Mouse (Mus musculus): ENCODE results near the gene Samd13. TPM values are rescaled to one million over a fixed set of nuclear protein-coding genes. Genes with fewer than 3 reads are reported as not detected.

Gene Samd13
- total RNA-seq (2021): 0.82 and 0.83 TPM in 2 replicates
- long read RNA-seq, experiment 1: 0 reads
- long read RNA-seq, experiment 2, partial matches to known transcripts: 0 of 2 reads
- long read RNA-seq, experiment 2, other reads (novel, unspliced or antisense): 2 of 2 reads

- DNase-seq: peak; percentile 71
Observed at GRCm38 (mm10) chr3:146684811-146685675, at the start of gene Samd13. Gene Samd13 (minus strand): TSS chr3:146685592.

- no peak for DNase-seq
Observed at GRCm38 (mm10) chr3:146731499-146731898, 46.1 kb upstream of the Samd13 start.

DNA sequence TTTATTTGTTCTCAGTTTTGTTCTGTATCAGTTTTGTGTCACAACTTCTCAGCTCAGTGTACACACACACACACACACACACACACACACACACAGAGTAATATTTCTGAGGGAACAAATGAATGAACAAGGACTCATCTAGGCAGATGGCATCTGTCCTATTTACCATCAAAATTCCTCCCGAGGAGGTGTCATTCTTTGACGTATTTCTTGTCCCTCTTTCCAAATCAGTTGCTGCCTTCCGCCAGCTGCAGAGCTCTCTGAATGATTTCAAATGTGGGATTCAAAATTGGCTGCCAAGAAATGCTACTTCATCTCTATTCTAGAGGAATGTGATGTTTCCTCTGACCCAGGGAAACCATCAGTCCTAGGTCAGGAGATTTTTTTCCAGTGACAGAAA is 37.6 kb upstream of the Samd13 start:
- no peak for DNase-seq

DNA sequence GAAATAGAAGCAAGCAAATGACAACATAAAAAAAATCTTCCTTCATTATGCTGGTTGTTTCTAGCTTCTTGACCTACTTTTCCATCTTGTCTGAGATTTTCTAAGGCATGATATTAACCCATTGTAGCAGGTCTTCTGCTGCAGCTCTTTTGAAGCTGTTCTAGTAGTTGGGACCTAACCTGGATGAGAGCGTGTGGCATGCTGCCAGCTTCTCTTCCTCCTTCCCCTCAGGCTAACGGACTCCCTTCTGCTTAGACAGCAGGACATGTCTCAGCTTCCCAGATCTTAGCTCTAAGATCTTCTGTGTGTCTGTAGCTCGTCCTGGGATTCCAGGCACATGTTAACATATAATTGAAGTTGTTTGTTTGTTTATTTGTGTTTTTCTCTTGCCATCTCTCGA is 34.3 kb upstream of the Samd13 start:
- DNase-seq: no peak

DNA sequence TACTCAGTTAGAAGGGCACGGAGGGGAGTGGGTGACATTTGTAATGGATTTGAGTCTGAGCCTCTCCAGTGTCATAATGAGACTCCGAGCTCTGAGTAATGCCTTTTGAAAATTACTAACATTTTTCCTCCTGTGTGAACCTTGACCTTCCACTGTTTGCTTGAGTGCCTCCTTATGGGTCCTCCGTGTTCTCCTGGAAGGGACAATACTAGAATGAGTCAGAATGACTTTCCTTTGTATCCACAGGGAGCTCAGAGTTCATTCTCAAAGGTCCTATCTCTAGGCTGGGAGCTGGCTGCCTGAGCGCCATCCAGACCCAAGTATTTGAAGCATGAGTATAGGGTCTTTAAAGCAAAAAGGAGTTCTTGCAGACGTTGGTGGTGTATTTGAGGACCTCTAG is 32.9 kb upstream of the Samd13 start:
- DNase-seq: no peak

DNA sequence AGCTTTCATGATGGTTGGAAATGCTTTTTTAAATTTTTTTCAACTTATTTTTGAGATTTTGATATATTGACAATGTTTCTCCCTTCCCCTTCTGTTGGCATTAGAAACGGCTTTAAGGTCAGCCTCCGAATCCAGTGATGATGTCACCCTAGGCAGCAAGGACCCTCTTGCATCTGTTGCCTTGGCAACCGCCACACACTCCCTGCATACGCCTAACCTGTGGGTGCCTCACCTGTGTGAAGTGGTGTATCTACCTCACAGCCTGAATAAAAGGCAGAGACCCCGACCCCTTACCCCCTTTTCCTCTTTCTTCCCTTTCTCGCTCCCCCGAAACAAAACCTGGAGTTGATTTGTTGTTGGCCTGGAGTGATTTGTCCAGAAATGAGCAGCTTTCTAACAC is 26.9 kb upstream of the Samd13 start:
- no peak for DNase-seq

- peak; percentile 13 for DNase-seq
Observed at GRCm38 (mm10) chr3:146711559-146711958, 26.2 kb upstream of the Samd13 start.

GRCm38 (mm10) chr3:146711084-146711483 is 25.7 kb upstream of the Samd13 start:
- DNase-seq: no peak

GRCm38 (mm10) chr3:146709086-146709485 is 23.7 kb upstream of the Samd13 start:
- DNase-seq: no peak

GRCm38 (mm10) chr3:146708381-146708780 is 23.0 kb upstream of the Samd13 start:
- DNase-seq: no peak

DNA sequence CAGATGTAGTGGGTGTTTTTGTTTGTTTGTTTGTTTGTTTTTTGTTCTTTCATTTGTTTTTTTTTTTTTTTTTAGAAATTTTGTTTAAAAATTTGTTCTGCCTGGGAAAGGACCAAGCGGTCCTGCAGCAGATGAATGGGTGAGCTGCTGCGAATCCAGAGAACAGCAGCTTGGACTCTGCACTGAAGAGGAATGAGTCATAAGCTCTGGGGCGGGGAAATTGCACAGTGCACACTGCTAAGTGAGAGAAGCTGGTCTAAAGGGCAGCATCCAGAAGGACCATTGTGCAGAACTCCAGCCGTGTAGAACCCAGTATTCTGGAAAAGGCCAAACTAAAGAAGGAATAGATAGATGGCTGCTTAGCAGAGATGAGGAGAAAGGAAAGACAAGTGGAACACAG is 18.7 kb upstream of the Samd13 start:
- no peak for DNase-seq

DNA sequence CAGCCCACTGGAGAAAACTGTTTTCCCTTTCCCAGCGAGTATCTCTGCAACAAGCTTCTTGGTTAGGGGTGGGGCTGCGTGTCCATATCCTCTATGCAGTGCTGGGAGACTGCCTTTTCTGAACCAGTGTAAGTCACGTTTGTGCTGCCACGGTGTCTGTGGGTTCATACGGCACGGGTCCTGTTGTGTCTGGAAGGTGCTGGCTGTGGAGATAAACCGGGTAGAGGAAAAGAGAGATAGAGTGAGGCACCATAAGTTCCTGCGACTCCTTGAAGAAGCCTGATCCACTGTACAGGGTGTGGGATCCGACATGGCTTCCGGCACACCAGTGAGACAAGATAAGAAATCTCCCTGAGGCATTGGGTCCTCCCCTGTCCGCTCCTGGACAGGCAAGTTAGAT is 14.7 kb upstream of the Samd13 start:
- no peak for DNase-seq

GRCm38 (mm10) chr3:146698982-146699381 is 13.6 kb upstream of the Samd13 start:
- DNase-seq: peak; percentile 57

GRCm38 (mm10) chr3:146692547-146692946 is 7.2 kb upstream of the Samd13 start:
- DNase-seq: no peak

DNA sequence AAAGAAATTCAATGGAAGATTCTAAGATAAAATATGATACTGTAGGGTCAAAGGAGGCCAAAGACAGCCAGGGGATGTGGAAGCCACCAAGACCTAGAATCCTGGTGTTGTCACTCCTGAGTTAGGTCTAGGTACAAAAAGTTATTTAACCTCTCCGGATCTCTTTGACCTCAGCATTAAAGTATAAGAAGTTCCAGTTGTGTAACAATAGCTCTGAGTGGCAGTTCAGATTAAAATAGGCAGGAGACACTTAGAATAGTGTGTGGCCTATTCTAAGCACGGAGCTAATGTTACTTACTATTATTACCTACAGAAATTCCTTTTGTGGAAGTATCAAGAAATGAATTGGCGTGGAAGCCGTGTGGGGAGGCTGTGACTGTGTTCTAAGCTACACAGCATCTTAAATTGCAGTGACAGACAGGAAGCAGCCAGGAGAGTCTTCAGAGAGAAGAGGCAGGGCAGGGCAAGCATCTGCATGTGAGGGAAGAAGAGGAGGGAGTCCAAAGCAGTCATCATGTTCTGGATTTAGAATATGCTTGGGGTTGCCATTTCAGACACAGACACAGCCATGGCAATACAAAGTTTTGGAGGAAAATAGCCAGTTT is 1.8 kb upstream of the Samd13 start:
- DNase-seq: no peak

- DNase-seq: no peak
Observed at GRCm38 (mm10) chr3:146686428-146686827, 1.0 kb upstream of the Samd13 start.

DNA sequence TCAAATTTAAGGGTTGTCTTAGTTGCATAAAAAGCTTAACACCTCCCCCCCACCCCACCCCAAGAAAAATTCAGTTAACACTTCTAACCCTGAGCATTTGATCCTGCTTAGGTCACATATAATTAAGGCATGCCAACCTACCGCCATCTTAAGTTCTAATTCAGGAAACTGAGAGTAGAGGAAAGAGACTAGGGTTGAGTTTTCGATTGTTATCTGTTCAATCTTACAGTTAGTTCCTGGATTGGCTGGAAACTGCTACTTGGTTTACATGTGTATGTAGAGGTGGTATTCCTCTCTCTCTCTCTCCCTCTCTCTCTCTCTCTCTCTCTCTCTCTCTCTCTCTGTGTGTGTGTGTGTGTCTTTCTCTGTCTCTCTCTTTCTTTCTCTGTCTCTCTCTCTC is 2.3 kb downstream of the Samd13 start:
- no peak for DNase-seq

DNA sequence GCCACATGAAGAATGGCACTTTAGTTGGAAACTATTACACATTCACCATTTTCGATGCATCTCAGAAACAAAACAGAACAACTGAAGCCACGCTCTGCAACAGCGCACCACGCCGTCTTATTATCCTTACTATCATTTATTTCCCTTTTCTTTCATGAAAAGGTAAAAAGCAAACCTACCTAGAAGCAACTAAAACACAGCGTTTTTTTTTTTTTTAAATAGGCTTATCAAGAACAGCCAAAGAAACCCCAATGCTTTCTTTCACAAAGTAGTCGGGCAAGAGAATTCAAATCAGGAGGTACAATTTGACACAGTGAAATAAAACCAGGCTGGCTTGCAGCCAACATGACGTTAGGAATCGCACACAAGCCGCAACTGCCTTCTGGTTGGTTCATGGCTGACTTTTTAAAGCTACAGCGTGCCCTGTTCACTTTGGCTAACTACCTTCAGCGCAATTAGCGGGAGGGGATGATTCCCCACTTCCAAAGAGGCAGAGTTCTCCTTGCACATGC is 3.2 kb downstream of the Samd13 start:
- peak; percentile 70 for DNase-seq

- DNase-seq: no peak
Observed at GRCm38 (mm10) chr3:146681696-146682095, 3.7 kb downstream of the Samd13 start.

- DNase-seq: no peak
Observed at GRCm38 (mm10) chr3:146680625-146681024, 4.8 kb downstream of the Samd13 start.

DNA sequence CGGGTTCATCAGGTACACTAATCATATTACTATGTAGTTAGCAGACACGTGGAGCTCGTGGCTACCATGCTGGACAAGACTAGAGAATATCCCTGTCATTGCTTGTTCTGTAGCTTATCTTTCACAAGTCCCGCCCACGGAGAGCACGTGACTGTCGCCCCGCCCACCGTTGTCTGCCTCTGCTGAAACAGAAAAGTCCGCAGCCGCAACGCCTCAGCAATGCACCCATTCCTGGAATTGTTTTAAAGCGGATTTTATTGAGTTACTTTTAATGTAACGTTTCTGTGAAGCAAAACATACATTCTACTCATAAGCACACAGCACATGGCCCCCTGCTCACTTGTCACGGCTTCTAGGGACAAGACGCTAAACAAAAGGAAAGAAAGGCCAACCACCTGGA is 5.7 kb downstream of the Samd13 start:
- DNase-seq: no peak

DNA sequence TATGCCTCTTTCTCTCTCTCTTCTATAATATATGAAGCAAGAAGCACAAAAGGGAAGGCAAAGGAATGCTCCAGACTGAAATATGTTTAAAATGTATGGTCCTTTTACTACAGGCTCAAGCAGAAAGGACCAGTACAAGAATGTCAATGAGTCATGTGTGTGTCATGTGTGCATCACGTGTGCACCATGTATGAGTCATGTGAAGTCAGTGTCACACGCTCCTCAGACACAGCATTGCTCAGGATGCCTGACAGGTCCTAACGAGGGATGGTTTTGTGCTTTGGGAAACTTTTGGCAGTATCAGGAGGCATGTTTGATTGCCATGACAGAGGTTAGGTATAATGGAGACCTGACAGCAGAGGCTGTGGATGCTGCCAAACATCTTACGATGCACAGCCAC is 9.2 kb downstream of the Samd13 start:
- DNase-seq: no peak

- no peak for DNase-seq
Observed at GRCm38 (mm10) chr3:146675101-146675500, 10.3 kb downstream of the Samd13 start.
